Mouse (Mus musculus): ENCODE data around the gene BC067074.
"Not testable (repeated sequence)": the region's sequence is repeated elsewhere in the genome, so short reads cannot be mapped to it uniquely, and the experiment has no call there.

The BC067074 gene

DNA sequence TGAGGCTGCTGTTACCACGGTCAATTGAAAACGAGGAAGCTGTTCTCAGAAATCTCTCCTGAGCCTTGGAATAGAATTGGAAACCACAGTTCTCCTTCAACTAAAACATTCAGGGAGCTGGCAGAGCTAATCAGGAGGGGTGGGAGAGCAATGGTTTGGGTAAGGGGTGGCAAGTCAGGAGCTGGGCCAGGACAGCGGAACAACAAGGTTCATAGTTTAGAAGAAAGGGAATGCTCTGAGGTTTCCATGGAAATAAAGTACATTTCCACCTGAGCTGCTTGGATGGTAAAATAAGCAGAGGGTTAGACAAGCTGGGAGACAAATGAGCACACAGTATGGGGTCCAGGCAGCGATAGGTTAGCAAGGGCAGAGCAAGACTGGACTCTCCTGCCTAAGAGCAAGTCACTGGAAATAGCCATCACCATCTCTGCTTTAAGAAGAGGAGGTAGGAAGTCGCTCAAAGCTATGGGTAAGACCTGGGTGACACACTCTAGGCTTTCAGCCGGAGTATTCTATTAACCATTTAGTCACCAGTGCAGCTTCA lies 86.9 kb downstream of the BC067074 start:
- DNase-seq: no peak

DNA sequence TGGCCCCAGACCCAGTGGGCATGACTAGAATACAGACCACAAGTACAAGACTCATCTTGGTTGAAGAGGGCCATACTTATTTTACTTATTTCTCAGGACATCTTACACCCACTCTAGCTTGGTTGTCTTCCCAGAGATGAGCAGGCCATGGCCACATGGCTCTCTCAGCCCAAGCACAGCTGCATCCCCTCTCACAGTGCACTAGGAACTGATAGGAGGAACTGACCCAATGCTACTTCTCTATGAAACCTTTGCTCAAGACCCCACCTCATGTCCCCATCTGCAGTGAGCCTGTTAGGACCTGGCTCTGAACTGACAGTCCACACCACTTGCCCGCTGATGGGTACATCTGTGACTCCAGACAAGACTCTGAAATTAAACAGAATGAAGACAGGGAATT lies 88.8 kb downstream of the BC067074 start:
- no peak for DNase-seq

DNA sequence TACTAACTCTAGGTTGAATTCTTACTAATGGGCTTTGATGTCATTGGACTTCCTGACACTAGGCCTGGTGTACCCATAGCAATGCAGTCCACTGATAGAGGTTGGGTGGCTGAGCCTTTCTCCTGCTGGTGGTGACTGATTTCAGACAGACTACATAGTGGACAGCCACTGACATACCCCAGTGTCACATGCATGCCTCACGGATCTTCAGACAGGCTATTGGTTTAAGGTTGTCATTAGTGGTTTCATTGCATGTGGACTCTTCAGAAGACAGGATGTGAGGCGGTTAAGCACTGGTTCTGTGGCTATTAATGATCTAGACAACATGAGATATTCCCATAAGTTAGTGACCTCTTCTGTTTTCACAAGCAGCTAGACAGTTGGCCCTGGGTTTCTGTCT lies 89.2 kb downstream of the BC067074 start:
- DNase-seq: no peak

DNA sequence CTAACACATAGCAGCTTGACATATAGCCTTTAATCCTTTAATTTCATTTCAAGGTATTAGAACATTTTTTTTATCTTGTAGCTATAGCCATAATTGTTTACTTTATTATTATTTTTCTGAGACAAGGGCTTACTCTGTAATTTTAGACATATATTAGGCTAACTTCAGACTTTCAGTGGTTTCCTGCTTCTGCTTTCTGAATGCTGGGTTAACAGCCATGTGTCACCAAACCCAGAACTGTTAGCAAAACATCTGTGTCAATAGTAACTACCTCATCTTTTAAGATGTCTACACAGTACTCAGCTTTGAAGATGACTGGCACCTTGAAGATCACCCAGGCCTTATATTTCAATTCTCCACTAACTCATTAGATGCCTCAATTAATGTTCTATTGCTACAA lies 89.8 kb downstream of the BC067074 start:
- DNase-seq: not testable (repeated sequence)

DNA sequence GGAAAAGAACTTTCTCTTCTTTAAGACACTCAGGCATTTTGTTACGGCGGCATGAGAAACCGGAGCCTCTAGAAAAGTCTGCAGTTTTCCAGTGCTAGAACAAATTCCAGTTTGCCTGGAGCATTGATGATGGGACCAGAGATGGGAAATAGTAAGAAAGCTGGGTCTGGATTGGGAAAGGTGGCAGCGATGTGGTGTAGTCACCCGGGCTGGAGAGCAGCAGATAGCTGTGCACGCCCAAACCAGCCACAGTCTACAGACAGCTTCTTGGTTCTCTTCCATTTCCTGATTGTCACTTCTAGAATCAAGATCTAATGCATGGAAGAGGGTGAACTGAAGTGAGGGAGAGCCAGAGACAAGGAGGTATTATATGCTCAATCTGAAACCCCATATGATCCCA lies 100.4 kb downstream of the BC067074 start:
- no peak for DNase-seq

DNA sequence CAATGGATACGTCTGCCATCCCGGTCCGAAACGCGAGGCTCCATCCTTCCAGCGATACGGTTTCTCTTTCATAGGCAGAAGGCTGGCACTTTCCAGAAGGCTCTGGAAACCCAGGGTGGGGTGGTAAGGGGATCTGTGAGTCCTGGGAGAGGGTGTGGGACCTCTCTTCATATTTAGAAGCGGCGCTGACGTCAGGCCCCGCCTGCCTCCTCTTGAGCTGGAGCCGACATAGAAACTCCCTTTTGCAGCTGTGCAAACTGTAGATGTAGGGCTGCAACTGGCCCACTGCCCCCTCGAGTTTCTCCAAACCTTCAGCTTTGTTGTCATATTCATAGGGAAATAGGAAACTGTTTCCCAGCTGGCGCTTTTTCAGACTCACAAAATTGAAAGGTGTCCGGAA lies 101.6 kb downstream of the BC067074 start:
- peak; percentile 13 for DNase-seq

DNA sequence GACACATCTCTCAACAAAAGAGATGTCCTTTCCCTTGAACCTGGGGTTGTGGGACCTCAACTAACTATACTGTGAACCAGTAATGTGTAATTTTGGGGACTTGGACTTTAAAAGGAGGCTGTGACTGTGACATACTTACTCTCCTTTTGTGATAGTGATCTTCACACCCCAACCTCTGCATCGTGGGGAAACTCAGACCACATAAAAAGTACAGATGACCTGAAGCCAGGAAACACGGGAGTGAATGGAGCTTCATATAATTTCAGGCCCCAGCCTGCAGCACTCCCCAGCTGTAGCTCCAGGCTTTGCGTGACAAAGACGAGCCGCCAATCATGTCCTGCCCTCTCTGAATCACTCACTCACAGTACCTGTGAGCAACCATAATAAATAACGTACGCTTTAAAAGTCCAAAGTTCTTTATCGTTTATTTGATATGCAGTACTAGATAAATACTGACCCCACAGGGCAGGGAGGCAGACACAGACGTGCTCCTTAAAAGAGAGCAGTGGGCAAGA lies 104.1 kb downstream of the BC067074 start:
- no peak for DNase-seq

DNA sequence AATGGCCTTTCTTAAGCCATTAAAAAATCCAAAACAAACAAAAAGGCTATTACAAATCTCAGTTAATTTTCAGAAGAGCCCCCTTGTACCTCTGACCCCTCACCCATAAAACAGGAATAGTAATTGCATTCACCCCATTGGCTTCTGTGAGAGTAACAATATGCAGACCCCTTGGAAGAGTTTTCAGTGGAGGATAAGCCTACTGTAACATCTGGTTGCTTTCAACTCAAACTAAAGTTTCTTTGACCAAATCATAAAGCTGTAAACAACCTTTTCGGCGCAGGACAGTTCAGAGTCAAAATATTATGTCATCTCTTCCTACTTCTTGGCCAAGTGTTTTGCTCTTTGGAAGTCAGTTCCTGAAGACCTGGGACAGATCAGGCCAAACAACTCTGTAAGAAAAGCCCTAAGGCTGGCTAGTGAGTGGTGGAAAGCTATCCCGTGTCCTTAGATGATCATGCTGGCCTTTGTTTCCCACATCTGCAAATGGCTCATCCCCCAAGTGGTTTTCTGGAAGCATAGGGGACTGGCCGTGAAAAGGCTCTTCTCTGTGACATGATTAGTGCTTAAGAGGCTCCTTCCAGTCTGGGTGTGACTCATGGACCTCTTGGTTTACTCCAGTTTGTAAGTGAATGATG lies 108.5 kb downstream of the BC067074 start:
- DNase-seq: no peak

DNA sequence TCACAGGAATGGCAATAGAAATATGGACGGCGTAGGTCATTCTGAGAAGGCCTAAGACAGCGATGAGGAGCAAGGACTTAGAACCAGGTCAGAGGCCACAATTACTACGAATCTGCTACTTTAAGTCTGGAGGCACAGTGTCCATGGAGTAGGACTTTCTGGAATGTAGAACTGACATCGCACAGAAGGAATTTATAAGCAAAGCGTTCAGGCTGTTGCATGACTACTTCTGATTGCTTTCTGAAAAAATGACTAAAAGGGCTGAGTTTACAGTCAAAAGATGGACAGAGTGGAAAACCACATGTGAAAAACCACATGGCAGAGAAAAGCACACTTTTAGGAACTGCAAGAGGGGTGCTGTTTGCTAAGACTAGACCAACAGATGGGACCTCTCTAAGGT lies 110.7 kb downstream of the BC067074 start:
- no peak for DNase-seq

DNA sequence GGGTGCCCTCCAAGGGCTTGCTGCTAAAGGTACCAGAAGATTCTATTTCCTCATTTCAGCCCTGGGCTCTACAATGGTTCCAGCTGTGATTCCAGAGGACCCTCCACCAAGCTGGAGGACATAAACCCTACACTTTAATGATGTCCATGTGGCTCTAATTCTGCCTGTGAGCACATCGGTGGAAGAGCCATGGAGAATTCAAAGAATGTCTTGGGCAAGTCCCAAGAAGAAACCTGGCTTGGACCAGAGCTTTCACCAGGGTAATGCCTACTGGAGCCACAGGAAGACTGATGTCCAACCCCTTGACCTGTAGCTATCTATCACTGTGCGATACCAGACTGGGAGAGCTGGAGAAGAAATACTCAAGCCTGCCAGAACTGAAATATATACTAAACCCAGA lies 111.2 kb downstream of the BC067074 start:
- no peak for DNase-seq

DNA sequence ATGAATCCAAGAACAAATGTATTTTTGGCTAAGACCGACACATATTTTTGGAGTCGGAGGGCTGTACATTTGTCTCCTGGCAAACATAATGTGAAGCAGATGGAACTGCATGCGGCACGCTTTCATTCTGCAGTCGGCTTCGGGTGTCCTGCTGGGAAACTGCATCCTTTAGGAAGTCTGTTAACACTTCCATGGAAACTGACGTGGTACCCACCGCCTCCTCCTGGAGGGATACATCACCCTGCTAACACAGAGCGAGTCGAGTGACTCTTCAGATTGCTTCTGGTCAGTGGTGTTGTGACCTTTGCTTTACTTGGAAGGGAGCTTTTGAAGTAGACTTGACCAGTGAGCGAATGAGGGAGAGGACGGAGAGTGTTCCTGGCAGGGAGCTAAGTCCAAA lies 117.0 kb downstream of the BC067074 start:
- DNase-seq: peak; percentile 12

DNA sequence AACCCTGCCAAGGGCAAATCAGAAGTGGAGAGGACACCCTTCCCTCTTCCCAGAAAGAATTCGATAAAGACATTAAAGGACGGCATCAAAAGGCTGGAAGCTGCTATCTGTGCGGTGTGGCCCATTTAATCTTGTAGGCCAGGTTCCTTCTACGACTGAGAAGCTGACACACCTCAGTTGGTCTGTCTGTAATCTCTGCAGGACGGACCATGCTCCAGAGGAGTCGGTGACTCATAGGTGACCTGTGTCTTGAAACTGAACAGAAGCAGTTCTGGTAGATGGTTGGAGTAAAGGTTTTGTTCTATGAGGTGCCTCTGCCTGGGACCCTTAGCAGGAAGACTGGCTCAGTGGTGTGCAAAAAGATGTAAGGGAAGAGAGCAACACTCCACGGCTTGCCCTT lies 122.6 kb downstream of the BC067074 start:
- no peak for DNase-seq

DNA sequence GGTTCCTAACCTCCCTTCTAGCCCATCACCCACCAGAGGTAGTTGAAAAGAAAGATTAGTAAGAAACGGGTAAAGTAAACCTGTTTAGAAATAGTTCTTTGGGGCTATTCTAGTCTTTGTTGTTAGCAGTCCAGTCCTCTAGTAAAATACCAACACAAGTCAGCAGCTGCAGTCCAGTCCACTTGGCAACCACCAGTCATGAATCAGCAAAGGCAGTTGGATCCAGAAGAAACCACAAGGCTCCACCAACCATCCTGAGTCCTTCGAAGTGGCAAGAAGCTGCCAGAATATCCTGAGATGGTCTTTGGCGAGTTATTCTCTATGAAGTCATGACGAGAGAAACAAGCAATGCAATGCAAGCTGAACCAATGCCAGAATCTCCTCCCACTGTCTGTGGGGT lies 124.0 kb downstream of the BC067074 start:
- DNase-seq: no peak

DNA sequence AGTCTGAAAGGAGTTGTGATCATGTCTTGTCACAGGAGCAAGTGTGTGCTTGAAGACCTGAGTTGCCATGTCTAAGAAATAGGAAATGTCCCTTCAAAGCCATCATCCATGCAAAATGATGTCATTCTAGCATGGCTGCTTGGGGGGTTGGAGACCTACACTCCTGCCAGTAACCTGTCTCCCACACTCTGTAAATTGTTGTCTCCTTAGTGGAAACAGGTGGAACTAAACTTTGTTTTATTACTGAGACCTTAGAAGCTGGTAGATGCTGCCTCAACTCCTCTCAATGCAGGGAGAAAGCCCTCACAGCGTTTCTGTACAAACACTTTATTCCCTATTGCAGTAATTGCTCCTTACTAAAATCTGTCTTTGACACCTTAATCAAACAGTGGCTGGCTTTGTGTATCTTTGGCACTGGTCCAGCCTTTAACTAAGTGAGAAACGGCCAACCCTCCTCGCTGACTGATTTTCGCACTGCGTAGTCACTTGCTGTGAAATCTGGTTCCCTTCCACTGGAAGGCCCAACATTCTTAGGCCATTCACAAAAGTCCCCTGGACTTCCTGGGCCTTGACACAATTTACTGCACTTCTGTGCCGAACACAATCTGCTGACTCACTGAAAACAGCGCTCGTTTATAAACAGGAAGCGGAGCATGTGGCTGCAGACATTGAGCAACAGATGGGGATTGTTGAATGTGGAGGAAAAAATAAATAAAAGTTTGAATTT lies 125.0 kb downstream of the BC067074 start:
- peak; percentile 17 for DNase-seq

DNA sequence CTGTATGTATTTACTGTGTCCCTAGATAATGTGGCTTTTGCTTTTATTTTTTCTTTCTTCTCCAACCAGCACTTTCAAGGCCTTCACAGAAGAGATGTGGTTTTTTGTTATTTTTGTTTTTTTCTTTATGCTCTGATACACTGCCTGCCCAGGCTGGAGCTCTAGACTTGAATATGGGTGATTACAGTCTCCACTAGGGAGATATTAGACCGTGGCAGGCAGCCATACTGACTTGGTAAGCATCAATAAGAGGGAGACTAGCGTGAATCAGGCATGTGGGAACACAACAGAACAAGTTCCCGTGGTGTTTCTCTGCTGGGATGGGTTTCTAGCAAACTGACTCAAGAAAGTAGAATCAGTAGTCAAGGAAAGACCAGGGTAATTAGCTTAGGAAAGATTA lies 125.7 kb downstream of the BC067074 start:
- no peak for DNase-seq

DNA sequence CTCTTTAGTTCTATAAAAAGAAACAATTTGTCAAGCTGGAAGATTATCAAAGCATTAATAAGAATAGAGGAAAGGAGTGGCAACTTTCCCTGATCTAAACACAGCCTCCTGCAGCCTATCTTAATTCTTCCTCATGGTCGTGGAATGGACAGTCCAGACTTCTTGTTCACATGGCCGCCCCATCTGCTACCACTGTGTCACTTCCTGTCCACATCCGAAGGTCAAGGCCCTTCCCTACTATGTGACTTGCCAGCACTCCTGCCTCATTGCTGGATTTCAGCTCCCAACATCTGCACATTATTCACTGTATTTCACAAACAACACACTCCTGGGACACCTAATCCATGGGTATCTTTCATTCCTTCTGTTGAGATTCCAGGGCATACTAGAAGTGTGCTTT lies 128.5 kb downstream of the BC067074 start:
- DNase-seq: no peak

DNA sequence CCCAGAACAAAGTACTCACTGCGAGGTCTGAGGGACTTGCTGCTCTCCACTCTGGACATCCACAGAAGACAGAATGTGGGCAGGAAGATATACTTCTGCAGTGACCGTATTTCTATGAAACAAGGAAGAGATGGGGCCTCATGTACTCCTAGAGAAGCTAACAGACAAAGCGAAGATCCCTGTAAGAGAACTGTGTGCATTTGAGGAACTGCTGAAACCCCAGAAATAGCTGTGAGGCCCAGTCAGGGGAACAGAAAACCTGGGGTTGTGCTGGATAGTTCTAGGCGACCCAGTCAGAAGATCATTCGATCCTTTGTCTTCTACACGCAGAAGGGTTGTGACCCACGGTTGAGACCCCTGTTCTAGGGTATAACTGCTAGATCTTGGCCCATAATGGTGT lies 130.9 kb downstream of the BC067074 start:
- DNase-seq: no peak

DNA sequence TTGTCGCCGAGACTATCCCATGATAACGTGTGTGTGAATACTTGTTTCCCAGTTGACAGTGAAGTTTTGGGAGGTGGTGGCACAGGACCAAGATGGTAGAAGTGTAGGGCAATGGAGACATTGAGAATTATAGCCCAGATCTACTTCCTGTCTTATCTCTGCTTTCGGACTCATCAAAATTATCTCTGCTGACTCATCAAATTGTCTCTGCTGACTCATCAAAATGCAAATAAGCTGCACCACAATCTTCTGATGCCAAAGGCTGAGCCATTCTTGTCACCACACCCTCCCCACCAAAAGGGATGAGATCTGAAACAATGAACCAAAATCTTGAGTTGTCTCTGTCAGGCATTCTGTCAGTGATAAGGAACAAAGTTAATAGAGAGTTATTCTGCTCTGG lies 132.9 kb downstream of the BC067074 start:
- DNase-seq: no peak

Data from kidney, adult 18-20 months (tissue).